Mouse (Mus musculus) ES-E14 (cell line): ENCODE data around the gene Zer1.

ENCODE experiments used
- CHD2 ChIP-seq: IDR thresholded peaks from 2 replicates; pipeline ENCODE4 v1.6.1; 2014; ENCODE audit warnings: mild to moderate bottlenecking, low read depth, low read length, inconsistent platforms
- MAFK ChIP-seq: IDR thresholded peaks from 2 replicates; pipeline ENCODE4 v1.6.1; 2014; ENCODE audit warnings: mild to moderate bottlenecking, low read depth, low read length, inconsistent platforms; ENCODE audit not compliant: insufficient read depth
- ZNF384 ChIP-seq: IDR thresholded peaks from 2 replicates; pipeline ENCODE4 v1.6.1; 2012; ENCODE audit warnings: low read depth, low read length, inconsistent platforms

GRCm38 (mm10) chr2:30073285-30073684, 51.1 kb downstream of the Zer1 start:
- no peak for TF ChIP-seq ZNF384
- TF ChIP-seq MAFK, result no peak
- no peak for TF ChIP-seq CHD2
